Mouse (Mus musculus) ES-E14 (cell line): ENCODE measurements at regions not wholly inside any gene's neighbourhood (a gene's known extent, or its start where the extent isn't known, plus 50 kb on each side); places are given as distances from the start of the nearest gene placed in this dataset.

Source experiments
- CHD2 ChIP-seq: IDR thresholded peaks from 2 replicates; pipeline ENCODE4 v1.6.1; 2014; ENCODE audit warnings: mild to moderate bottlenecking, low read depth, low read length, inconsistent platforms
- HCFC1 ChIP-seq: IDR thresholded peaks from 2 replicates; pipeline ENCODE4 v1.6.1; 2012; ENCODE audit warnings: low read length, inconsistent platforms, borderline replicate concordance; ENCODE audit not compliant: insufficient read depth
- ZC3H11A ChIP-seq: IDR thresholded peaks from 2 replicates; pipeline ENCODE4 v1.6.1; 2012; ENCODE audit warnings: low read depth, mild to moderate bottlenecking, inconsistent platforms, low read length, borderline replicate concordance

DNA sequence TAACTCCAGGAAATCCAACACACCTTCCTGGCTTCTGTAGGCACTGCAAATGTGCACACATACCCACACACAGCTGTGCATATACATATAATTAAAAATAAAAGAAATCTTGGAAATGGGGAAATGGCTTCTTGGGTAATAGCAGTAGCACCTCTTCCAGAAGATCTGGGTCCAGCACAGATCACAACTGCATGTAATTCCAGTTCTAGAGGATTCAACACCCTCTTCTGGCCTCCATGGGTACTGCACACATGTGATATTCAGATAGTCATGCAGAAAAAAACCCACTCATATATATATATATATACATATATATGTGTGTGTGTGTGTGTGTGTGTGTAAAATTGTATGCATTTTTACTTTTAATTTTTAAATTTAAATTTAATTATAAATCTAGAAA lies 272.1 kb downstream of the Pdcd6ip start:
- TF ChIP-seq CHD2 (no peak), HCFC1 (no peak), ZC3H11A (no peak)
